Mouse (Mus musculus) limb, embryonic 11.5 days (tissue): ENCODE results near the gene Zap70. TPM values are rescaled to one million over a fixed set of nuclear protein-coding genes. Genes with fewer than 3 reads are reported as not detected.

ENCODE experiments used
- ATAC-seq: fragments of 200-750 bp; cut with Nextera tagmentation; 2 replicates; pipeline ENCODE4 v1.8.0; 2017; ENCODE audit warnings: low read depth; ENCODE audit not compliant: insufficient number of reproducible peaks, low FRiP score, low TSS enrichment
- DNase-seq: peaks from one replicate; pipeline ENCODE4 v3.0.0-alpha.2; 2015; ENCODE audit warnings: low spot score
- H3K27ac ChIP-seq: fragments of 300-500 bp; sonication (generic); replicated peaks from 2 replicates; pipeline ENCODE4 v1.5.1; 2014; ENCODE audit warnings: low read depth, mild to moderate bottlenecking, low read length
- H3K27me3 ChIP-seq: fragments of 300-500 bp; sonication (generic); 2 replicates; pipeline ENCODE4 v1.6.1; 2014; ENCODE audit warnings: mild to moderate bottlenecking, low read length, mixed read lengths; ENCODE audit not compliant: control insufficient read depth, insufficient read depth
- H3K36me3 ChIP-seq: fragments of 300-500 bp; sonication (generic); 2 replicates; pipeline ENCODE4 v1.6.1; 2014; ENCODE audit warnings: mild to moderate bottlenecking, low read length, moderate library complexity, mixed read lengths; ENCODE audit not compliant: control insufficient read depth, insufficient read depth
- H3K4me1 ChIP-seq: fragments of 300-500 bp; sonication (generic); 2 replicates; pipeline ENCODE4 v1.6.1; 2014; ENCODE audit warnings: low read length, mixed read lengths; ENCODE audit not compliant: control insufficient read depth, insufficient read depth
- H3K4me2 ChIP-seq: fragments of 300-500 bp; sonication (generic); 2 replicates; pipeline ENCODE4 v1.6.1; 2014; ENCODE audit warnings: low read depth, mild to moderate bottlenecking, moderate library complexity; ENCODE audit not compliant: severe bottlenecking
- H3K4me3 ChIP-seq: fragments of 300-500 bp; sonication (generic); 2 replicates; pipeline ENCODE4 v1.5.1; 2014; ENCODE audit warnings: low read depth, low read length
- H3K9ac ChIP-seq: fragments of 300-500 bp; sonication (generic); 2 replicates; pipeline ENCODE4 v1.6.1; 2014; ENCODE audit warnings: mild to moderate bottlenecking, low read length
- H3K9me3 ChIP-seq: fragments of 300-500 bp; sonication (generic); 2 replicates; pipeline ENCODE4 v1.6.1; 2016; ENCODE audit warnings: low read length; ENCODE audit not compliant: control insufficient read depth
- WGBS: fragments of 180-500 bp; shearing (Covaris S2); extraction: QIAGEN DNeasy Blood & Tissue Kit; methylation state at CpG from one replicate; pipeline ENCODE4 v1.1.7; 2014; 5-methylcytosine and 5-hydroxymethylcytosine counted together
- polyA plus RNA-seq: library from polyadenylated mRNA; unstranded; fragments of >200 nt; fragmentation: Nextera tagmentation; extraction: Ambion mirVana; gene quantifications from 2 replicates; pipeline ENCODE4 v1.2.1, GENCODE M21; 2014

Zap70 gene
- polyA plus RNA-seq, 1 experiment from 2014 or later = 0.32 TPM

GRCm38 (mm10) chr1:36766431-36767205 is 5.0 kb downstream of the Zap70 start:
- Histone ChIP-seq H3K4me1 (0 out of 2 replicates have a peak, but pooled peaks cover 2% of the 10 kb centered on the region), H3K27ac (no peak overlapping the region), H3K27me3 (peaks cover 11% of the 10 kb centered on the region), H3K9me3 (no peaks in the 10 kb centered on the region), H3K4me3 (no peak overlapping the region), H3K4me2 (no peak overlapping the region), H3K36me3 (no peaks in the 10 kb centered on the region), H3K9ac (no peak overlapping the region)
- DNase-seq = no peak
- 61% methylated on average over 4 of the region's 4 CpGs for whole genome bisulfite sequencing
- no peak for ATAC-seq

- Histone ChIP-seq H3K4me1 (0 out of 2 replicates have a peak, but pooled peaks cover 2% of the 10 kb centered on the region), H3K9ac (no peak overlapping the region), H3K36me3 (no peaks in the 10 kb centered on the region), H3K4me2 (no peak overlapping the region), H3K27me3 (peaks cover 11% of the 10 kb centered on the region), H3K27ac (no peak overlapping the region), H3K4me3 (no peak overlapping the region), H3K9me3 (no peaks in the 10 kb centered on the region)
- ATAC-seq (no peak), DNase-seq (no peak)
- WGBS = 47% methylated on average over 10 of the region's 10 CpGs
These were observed 5.7 kb downstream of the Zap70 start for GRCm38 (mm10) chr1:36767321-36767720.

GRCm38 (mm10) chr1:36768786-36769185 is 7.2 kb downstream of the Zap70 start:
- 0 out of 2 replicates have a peak, but pooled peaks cover 2% of the 10 kb centered on the region for H3K4me1 ChIP-seq
- H3K4me3 ChIP-seq = no peak overlapping the region
- H3K4me2 ChIP-seq = no peak overlapping the region
- H3K9me3 ChIP-seq = no peaks in the 10 kb centered on the region
- ATAC-seq (no peak), DNase-seq (no peak)
- H3K9ac ChIP-seq = no peak overlapping the region
- no peaks in the 10 kb centered on the region for H3K36me3 ChIP-seq
- 86% methylated on average over 5 of the region's 5 CpGs for WGBS
- H3K27ac ChIP-seq = no peak overlapping the region
- H3K27me3 ChIP-seq = peaks cover 11% of the 10 kb centered on the region

GRCm38 (mm10) chr1:36769951-36770350 is 8.4 kb downstream of the Zap70 start:
- H3K4me2 ChIP-seq = no peak overlapping the region
- DNase-seq (no peak), ATAC-seq (no peak)
- 0 out of 2 replicates have a peak, but pooled peaks cover 2% of the 10 kb centered on the region for H3K4me1 ChIP-seq
- no peaks in the 10 kb centered on the region for H3K36me3 ChIP-seq
- no peak overlapping the region for H3K27ac ChIP-seq
- peaks cover 11% of the 10 kb centered on the region for H3K27me3 ChIP-seq
- H3K4me3 ChIP-seq = no peak overlapping the region
- H3K9ac ChIP-seq = no peak overlapping the region
- no peaks in the 10 kb centered on the region for H3K9me3 ChIP-seq
- WGBS = 90% methylated on average over 1 of the region's 1 CpGs

GRCm38 (mm10) chr1:36770998-36771397 is 9.4 kb downstream of the Zap70 start:
- ATAC-seq = no peak

GRCm38 (mm10) chr1:36772198-36772934 is 10.8 kb downstream of the Zap70 start:
- H3K4me3 ChIP-seq = no peak overlapping the region
- 0 out of 2 replicates have a peak, but pooled peaks cover 2% of the 10 kb centered on the region for H3K4me1 ChIP-seq
- H3K27ac ChIP-seq = no peak overlapping the region
- 87% methylated on average over 9 of the region's 9 CpGs for WGBS
- H3K9ac ChIP-seq = no peak overlapping the region
- no peak overlapping the region for H3K4me2 ChIP-seq
- no peak for ATAC-seq
- H3K9me3 ChIP-seq = no peaks in the 10 kb centered on the region
- no peak for DNase-seq
- H3K36me3 ChIP-seq = no peaks in the 10 kb centered on the region
- peaks cover 11% of the 10 kb centered on the region for H3K27me3 ChIP-seq

More at GRCm38 (mm10) chr1:36770998-36771397, 9.4 kb downstream of the Zap70 start:
- peak overlapping the region; percentile 47 for H3K4me2 ChIP-seq
- H3K4me1 ChIP-seq = 0 out of 2 replicates have a peak, but pooled peaks cover 2% of the 10 kb centered on the region
- H3K9ac ChIP-seq = peak overlapping the region; percentile 30; the same call in 1 of the 2 replicates
- H3K9me3 ChIP-seq = no peaks in the 10 kb centered on the region
- peak overlapping the region; percentile 27 for H3K4me3 ChIP-seq
- H3K27me3 ChIP-seq = peaks cover 11% of the 10 kb centered on the region
- no peaks in the 10 kb centered on the region for H3K36me3 ChIP-seq
- no peak overlapping the region for H3K27ac ChIP-seq
- DNase-seq = peak; percentile 45
- 17% methylated on average over 27 of the region's 27 CpGs for WGBS

- no peak overlapping the region for H3K27ac ChIP-seq
- 94% methylated on average over 13 of the region's 13 CpGs for whole genome bisulfite sequencing
- no peak overlapping the region for H3K4me3 ChIP-seq
- no peak overlapping the region for H3K4me2 ChIP-seq
- no peak for ATAC-seq
- H3K4me1 ChIP-seq = no peaks in the 10 kb centered on the region
- H3K9ac ChIP-seq = no peak overlapping the region
- no peaks in the 10 kb centered on the region for H3K9me3 ChIP-seq
- H3K27me3 ChIP-seq = no peaks in the 10 kb centered on the region
- DNase-seq = no peak
- no peaks in the 10 kb centered on the region for H3K36me3 ChIP-seq
These were observed 19.2 kb downstream of the Zap70 start for GRCm38 (mm10) chr1:36780793-36781192.

GRCm38 (mm10) chr1:36782476-36782875 is 20.9 kb downstream of the Zap70 start:
- no peaks in the 10 kb centered on the region for H3K4me1 ChIP-seq
- H3K4me2 ChIP-seq = no peak overlapping the region
- H3K9ac ChIP-seq = no peak overlapping the region
- DNase-seq (no peak), ATAC-seq (no peak)
- no peak overlapping the region for H3K4me3 ChIP-seq
- no peak overlapping the region for H3K27ac ChIP-seq
- no peaks in the 10 kb centered on the region for H3K36me3 ChIP-seq
- no peaks in the 10 kb centered on the region for H3K9me3 ChIP-seq
- H3K27me3 ChIP-seq = no peaks in the 10 kb centered on the region
- 84% methylated on average over 11 of the region's 11 CpGs for WGBS
